Mouse (Mus musculus) testis, postnatal 14 days (tissue): ENCODE data around the gene Zdhhc18.
"Not testable (repeated sequence)": the region's sequence is repeated elsewhere in the genome, so short reads cannot be mapped to it uniquely, and the experiment has no call there.

Source experiments
- DNase-seq: peaks from one replicate; pipeline ENCODE4 v3.0.0; 2021; ENCODE audit warnings: low spot score

Gene Zdhhc18

GRCm38 (mm10) chr4:133662945-133663344 is 13.0 kb upstream of the Zdhhc18 start:
- DNase-seq = no peak

GRCm38 (mm10) chr4:133662421-133662820 is 12.5 kb upstream of the Zdhhc18 start:
- DNase-seq = no peak

DNA sequence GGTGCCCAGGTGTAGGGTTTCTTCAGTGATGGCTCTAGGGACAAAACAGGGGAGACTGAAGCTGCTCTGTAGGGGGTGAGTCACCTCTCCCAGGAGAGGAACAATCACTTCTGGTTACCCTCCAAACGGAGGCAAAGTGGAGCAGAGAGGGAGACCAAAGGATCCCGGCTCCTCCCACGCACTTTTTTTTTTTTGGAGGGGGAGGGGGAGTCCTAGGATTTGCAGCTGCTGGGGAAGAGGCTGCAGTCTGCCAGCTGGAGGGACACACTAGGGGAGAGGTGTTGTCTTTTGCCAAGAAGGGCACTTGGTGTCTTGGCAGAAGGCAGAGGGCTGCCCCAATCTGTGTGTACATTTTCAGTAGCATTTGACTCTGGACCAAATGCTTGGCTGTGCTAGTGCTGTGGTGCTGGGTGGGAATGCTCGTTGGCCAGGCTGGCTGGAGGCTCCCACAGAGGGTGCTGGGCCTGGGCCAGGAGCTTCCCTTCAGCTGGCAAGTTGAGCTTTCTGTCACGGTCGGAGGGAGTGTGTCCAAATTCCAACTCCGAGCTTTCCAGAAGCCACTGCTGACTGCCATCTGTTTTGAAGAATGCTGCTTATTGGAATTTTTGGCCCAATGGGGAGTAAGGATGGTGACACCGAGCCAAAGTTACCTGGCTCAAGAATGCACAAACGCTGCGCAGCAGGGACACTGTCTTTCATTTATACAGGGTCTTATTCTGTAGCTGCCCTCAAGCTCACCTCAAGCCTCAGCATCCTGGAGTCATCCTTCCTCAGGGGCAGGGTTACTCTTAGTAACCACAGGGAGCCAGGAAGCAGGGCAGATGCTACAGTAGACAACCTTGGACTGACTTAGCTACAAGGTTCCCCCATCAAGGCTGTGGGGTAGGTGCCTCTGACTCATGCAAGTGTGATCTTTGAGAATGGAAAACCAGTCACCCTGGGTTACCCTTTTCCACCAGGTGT is 10.5 kb upstream of the Zdhhc18 start:
- DNase-seq = peak; percentile 82

DNA sequence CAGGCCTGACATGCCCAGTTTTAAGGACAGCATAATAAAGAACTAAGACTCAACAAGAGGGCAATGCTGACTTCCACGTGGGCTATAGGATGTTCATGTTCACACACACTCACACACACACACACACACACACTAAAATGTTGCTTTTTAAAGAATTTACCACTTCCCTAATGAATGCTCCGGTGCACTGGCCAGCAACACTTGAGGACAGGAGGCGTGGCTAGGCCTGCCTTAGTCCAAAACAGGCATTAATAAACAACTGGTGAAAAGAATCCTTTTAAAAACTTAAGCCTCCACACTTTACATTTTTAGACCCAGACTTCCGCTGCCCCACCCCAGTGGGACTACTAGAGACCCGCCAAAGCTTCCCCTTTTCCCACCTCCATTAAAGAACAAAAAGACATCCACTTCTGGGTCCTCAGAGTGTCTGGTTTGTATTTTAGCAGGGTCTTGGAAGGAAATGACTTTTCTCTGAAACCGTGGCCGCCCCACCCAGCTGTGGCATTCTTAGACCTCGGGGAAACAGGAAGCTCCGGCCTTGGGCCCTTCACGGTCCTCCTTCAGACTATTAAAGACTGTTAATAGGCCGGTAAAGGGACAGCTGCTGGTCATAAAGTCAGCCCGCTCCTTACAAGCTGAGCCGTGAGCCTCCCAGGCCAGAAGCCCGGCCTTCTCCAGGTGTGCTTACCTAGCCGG is 9.7 kb upstream of the Zdhhc18 start:
- no peak for DNase-seq

DNA sequence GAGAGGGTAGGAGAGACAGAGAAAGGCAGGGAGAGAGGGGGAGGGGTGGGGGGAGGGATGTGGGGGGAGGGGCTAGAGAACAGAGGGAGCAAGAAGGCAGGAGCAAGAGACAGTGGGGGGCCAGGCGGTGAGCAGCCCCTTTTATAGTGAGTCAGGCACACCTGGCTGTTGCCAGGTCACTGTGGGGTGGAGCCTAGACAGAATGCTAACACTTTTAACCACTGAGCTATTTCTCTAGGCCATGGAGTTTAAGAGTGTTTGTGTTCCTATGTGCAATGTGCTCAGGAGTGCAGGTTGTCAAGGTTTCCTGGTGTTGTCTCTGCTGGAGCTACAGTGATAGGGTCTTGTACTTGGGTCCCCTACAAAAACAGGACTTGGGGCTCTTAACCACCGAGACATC is 8.8 kb upstream of the Zdhhc18 start:
- DNase-seq = no peak

DNA sequence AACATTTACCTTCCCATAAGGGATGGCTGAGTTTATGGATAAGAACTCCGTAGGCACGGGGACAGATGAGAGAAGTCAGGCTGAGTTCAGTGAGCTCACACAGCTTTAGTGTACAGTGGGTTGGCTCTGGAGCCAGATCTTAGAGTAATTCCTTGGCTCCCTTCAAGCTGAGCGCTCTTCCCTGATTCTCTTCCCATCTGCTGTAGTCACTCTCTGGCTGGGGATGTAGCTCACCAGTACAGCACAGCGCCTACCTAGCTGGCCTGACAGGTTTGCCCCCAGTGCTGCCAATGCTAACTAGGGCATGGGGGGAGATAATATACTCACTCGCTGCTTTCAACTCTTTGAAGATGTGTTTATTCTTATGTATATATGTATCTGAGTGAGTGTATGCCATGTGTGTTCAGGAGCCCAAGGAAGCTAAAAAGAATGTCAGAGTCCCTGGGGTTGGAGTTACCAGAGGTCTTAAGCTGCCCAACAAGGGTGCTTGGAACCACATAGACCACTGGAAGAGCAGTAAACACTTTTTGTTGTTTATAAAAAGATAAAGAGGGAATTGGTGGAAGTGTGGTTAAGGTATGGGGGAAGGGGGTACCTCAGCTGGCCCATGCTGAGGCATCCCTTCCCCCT is 8.0 kb upstream of the Zdhhc18 start:
- no peak for DNase-seq

- no peak for DNase-seq
These were observed 7.0 kb upstream of the Zdhhc18 start for GRCm38 (mm10) chr4:133656997-133657396.

DNA sequence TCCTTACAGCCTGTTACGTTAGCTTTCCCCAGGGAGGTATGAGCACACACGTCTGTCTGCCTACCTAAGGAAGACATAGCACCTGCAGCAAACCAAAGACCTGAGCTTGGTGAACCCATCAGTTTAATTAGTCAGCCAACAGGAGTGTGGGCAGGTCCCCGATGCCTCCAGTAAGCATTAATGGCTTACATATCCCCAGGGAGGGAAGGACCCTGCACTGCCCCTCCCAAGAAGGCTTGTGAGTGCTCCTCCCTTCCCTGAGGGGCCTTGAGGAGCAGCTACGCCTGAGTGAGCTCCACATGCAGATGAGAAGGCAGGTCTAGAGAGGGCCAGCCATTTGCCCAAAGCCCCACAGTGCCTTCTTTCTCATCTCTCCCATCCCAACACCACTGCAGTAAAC is 6.3 kb upstream of the Zdhhc18 start:
- no peak for DNase-seq

DNA sequence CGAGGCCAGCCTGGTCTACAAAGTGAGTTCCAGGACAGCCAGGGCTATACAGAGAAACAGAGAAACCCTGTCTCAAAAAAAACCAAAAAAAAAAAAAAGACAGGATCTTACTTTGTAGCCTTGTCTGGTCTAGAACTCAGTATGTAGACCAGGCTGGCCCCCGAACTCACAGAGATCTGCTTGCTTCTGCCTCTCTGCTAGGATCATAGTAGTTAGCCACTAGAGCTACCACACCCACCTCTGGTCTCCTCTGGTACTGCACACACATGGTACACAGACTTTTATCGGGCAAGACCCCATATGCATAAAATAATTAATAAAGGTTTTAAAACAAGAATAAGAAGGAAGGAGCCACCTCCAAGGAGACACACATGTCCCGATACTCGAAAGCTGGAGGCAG is 4.1 kb upstream of the Zdhhc18 start:
- not testable (repeated sequence) for DNase-seq

DNA sequence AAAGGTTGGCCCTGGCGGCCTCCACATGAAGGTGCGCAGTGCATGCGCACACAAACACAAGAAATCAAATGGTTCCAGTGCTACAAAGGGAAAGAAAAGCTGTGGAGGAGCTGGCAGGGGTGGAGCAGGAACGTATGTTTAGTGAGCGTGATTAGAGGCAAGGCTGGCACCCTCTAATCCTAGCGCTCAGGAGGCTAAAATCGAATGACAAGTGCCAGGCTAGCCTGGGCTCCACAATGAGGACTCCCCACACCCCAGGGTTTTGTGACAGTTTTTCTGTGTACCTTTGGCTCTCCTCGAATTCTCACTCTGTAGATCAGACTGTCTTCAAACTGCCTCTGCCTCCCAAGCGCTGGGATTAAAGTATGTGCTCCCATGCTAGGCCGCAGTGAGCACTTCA is 2.8 kb upstream of the Zdhhc18 start:
- DNase-seq = no peak

- DNase-seq = no peak
These were observed 2.0 kb upstream of the Zdhhc18 start for GRCm38 (mm10) chr4:133651986-133652385.

DNA sequence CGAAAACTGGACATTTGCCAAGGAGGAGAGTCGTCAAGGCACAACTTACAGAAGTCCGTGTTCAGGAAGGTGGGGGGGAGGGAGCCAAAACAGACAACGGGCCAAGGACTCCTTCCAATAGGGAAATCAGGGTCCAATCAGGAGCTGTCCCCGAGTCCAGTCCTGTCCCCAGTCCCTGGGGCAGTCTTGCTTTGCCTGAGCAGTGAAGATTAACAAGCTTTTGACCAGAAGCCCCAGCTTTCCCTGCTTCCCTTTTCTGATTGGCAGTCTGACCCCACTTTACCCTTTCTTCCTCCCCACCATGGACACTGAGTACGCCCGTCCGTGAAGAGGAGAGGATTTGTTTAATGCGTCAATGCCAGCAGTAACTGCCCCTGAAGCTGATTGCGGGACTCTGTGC is 1.5 kb upstream of the Zdhhc18 start:
- no peak for DNase-seq

DNA sequence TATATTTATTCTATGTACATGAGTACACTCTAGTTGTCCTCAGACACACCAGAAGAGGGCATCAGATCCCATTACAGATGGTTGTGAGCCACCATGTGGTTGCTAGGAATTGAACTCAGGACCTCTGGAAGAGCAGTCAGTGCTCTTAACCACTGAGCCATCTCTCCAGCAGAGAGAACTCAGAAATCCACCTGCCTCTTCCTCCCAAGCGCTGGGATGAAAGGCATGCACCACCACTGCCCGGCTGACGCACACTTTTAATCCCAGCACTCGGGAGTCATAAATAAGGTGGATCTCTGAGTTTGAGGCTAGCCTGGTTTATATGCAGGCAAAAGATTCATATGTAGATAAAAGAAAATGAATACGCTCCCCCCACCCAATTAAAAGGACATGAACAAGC is 490 bp downstream of the Zdhhc18 start:
- DNase-seq = not testable (repeated sequence)

DNA sequence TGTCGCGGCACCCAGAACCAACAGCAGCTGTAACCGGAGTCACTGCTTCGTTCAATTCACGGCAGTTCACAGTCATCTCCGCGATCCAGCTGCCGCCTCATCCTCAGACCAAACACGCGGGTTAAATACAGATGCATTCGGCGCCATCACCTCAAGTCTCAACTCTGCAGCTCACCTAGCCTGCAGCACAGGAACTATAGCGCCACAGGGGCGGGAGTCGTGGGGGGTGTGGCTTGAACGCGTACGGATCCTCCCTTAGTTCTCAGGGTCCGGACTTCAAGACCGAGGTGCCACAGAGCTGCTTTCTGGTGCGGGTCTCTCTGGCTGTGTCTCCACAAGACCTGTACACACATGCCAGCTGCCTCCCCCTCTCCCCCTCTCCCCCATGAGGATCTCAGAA is 4.3 kb downstream of the Zdhhc18 start:
- no peak for DNase-seq

- DNase-seq = no peak
These were observed 4.8 kb downstream of the Zdhhc18 start for GRCm38 (mm10) chr4:133645195-133645594.

DNA sequence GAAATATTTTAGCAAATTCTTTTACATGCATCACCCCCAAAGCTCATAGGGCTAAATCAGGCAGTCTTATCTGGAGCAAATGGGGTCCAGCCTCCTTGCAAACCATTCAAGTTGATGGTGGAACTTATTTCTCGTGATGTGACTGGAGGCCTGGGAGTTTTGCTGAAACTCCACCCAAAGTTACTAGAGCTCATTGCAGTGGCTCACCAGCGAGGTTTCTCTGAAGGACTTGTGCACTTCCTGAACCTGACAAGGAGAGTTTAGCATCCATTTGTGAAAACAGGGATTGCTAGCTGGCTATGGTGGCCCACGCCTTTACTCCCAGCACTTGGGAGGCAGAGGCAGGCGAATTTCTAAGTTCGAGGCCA is 15.9 kb downstream of the Zdhhc18 start:
- no peak for DNase-seq

DNA sequence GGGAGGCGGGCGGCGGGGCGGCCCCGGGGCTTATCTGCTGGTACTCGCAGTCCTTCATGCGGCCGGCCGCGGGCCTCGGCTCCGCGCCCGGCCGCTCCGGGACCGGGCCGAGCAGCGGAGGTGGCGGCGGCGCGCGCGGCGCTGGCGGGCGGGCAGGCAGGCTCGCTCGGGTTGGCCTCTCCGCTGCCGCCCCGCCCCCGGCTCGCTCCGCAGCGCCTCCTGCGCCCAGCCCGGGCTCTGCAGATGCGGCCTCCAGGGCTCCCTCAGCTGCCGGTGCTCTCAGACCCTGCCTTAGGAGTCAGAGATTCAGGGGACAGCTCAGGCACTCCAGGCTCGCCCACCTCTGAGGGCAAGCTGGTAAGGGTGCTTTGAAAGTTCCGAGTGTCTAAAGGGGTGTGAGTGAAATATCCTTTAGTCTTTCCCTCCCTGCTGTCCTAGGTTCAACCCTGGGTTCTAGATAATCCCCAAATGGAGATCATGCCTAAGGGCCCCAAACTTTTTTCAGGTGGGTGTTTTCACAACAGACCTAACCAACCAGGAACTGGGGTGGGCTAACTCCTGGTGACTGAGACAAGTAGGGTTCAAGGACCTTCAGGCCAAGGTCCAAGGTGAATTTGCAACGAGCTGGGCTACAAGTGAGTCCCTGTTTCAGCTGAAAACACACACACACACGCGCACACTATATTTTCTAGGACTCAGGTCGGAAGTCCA is 16.5 kb downstream of the Zdhhc18 start:
- DNase-seq = peak; percentile 84

DNA sequence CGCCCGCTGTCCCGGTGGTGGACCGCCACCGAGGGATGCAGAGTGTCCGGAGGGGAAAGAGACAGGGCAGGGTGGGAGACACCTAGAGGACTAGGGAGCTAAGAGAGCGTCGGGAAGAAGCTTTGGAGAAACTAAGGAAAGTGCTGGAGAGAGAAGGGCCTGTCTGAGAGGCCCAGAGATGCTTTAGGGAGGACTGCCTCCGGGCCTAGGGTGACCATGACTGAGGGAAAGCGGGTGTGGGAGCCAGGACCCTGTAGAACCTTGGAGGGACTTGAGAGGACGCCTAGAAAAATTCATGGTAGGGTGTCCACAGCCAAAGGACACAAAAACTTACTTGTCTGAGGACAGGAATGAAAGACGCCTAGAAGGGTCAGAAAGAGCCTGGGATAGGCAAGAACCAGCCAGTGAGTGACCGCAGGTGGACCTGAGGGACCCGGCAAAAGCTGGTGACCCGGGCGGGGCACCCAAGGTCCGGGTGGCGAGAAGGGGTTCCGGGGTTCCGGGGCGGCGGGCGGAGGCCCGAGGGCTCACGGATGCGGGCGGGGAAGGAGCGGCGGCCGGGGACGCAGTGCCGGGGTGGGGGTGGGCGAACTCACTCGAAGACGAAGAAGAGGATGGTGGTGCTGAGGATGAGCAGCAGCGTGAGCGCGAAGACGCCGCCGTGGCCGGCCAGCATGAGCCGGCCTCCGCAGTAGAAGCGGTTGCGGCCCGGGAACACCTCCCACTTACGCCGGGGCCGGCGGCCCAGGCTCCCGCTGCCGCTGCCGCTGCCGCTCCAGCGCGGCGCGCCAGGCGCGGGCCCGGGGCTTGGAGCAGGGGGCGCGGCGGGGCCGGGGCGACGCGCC is 17.2 kb downstream of the Zdhhc18 start:
- DNase-seq = no peak

DNA sequence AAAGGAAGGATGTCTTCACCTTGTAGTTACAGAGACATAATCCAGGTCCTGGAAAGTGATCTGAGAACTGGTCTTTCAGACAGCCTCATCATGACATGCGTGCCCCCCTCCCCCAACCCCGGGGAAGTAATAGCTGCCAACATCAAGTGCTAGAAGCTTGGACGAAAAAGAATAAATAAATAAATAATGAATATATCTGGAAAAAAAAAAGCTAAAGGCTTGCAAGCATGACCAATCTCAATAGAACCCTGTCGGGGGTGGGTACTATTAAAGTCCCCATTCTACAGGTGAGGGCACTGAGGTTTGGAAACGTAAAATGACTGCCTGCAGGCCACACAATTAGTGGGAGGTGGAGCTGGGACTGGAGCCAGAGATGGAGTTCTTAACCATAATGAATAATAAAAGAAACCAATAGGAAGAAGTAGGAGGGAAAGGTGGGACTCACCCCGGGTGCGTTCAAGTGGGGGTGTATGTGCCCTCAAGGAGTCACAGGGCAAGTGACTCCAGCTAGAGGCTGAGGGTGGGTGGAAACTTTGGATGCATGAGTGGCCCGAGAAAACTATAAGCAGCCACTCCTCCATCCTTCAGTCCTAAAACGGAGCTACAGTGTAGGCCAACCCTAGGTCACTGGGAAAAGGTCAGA is 18.1 kb downstream of the Zdhhc18 start:
- DNase-seq = no peak

- no peak for DNase-seq
These were observed 18.7 kb downstream of the Zdhhc18 start for GRCm38 (mm10) chr4:133631071-133631768.
